Mouse (Mus musculus) midbrain, embryonic 16.5 days (tissue): ENCODE measurements at regions not wholly inside any gene's neighbourhood (a gene's known extent, or its start where the extent isn't known, plus 50 kb on each side); places are given as distances from the start of the nearest gene placed in this dataset.
"Not testable (repeated sequence)": the region's sequence is repeated elsewhere in the genome, so short reads cannot be mapped to it uniquely, and the experiment has no call there.

Source experiments
- ATAC-seq: fragments of 200-750 bp; cut with Nextera tagmentation; 2 replicates; pipeline ENCODE4 v1.8.0; 2017; ENCODE audit warnings: moderate TSS enrichment
- H3K27ac ChIP-seq: fragments of 300-500 bp; sonication (generic); 2 replicates; pipeline ENCODE4 v1.5.1; 2014; ENCODE audit warnings: mild to moderate bottlenecking, low read length, mixed read lengths
- H3K27me3 ChIP-seq: fragments of 300-500 bp; sonication (generic); 2 replicates; pipeline ENCODE4 v1.6.1; 2014; ENCODE audit warnings: low read depth, low read length, mixed read lengths; ENCODE audit not compliant: control insufficient read depth, insufficient read depth
- H3K36me3 ChIP-seq: fragments of 300-500 bp; sonication (generic); 2 replicates; pipeline ENCODE4 v1.6.1; 2014; ENCODE audit warnings: mild to moderate bottlenecking, low read length, moderate library complexity, mixed read lengths; ENCODE audit not compliant: control insufficient read depth, insufficient read depth
- H3K4me1 ChIP-seq: fragments of 300-500 bp; sonication (generic); 2 replicates; pipeline ENCODE4 v1.6.1; 2014; ENCODE audit warnings: mild to moderate bottlenecking, low read length, mixed read lengths; ENCODE audit not compliant: control insufficient read depth, insufficient read depth
- H3K4me2 ChIP-seq: fragments of 300-500 bp; sonication (generic); 2 replicates; pipeline ENCODE4 v1.6.1; 2014; ENCODE audit warnings: mild to moderate bottlenecking, low read length, mixed read lengths
- H3K4me3 ChIP-seq: fragments of 300-500 bp; sonication (generic); 2 replicates; pipeline ENCODE4 v1.5.1; 2014; ENCODE audit warnings: low read depth, mild to moderate bottlenecking, low read length, moderate library complexity, mixed read lengths
- H3K9ac ChIP-seq: fragments of 300-500 bp; sonication (generic); 2 replicates; pipeline ENCODE4 v1.6.1; 2014; ENCODE audit warnings: low read depth, low read length, mixed read lengths
- H3K9me3 ChIP-seq: fragments of 300-500 bp; sonication (generic); replicated peaks from 2 replicates; pipeline ENCODE4 v1.6.1; 2014; ENCODE audit warnings: mild to moderate bottlenecking, low read length, mixed read lengths; ENCODE audit not compliant: control insufficient read depth, poor library complexity, severe bottlenecking
- WGBS: fragments of 180-500 bp; shearing (Covaris S2); extraction: QIAGEN DNeasy Blood & Tissue Kit; methylation state at CpG from one replicate; pipeline ENCODE4 v1.1.7; 2014; 5-methylcytosine and 5-hydroxymethylcytosine counted together

DNA sequence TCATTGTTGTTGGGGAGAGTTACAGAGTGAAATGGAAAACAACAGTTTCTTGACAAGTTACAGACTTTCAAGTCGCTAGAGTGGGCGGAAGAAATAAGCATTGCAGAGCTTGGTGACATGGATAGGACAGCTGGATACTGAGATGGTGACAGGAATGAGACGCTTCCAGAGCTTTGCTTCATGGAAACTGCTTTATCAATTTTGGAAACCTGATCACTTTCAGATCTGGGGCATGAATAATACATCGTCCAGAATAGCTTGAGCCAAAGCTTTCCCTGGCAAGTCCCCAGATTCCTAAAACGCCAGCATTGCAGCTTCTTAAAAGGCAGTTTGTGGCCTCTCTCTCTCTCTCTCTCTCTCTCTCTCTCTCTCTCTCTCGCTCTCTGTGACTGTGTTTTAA, 207.9 kb upstream of the Pex5l start:
- H3K9ac ChIP-seq: no peak overlapping the region
- H3K27ac ChIP-seq: no peak overlapping the region
- no peak overlapping the region for H3K4me3 ChIP-seq
- H3K4me1 ChIP-seq: no peaks in the 10 kb centered on the region; the same call in 1 of the 2 replicates
- H3K27me3 ChIP-seq: no peaks in the 10 kb centered on the region
- H3K36me3 ChIP-seq: no peaks in the 10 kb centered on the region
- H3K4me2 ChIP-seq: no peak overlapping the region
- WGBS: 60% methylated on average over 6 of the region's 6 CpGs
- no peaks in the 10 kb centered on the region for H3K9me3 ChIP-seq
- no peak for ATAC-seq

DNA sequence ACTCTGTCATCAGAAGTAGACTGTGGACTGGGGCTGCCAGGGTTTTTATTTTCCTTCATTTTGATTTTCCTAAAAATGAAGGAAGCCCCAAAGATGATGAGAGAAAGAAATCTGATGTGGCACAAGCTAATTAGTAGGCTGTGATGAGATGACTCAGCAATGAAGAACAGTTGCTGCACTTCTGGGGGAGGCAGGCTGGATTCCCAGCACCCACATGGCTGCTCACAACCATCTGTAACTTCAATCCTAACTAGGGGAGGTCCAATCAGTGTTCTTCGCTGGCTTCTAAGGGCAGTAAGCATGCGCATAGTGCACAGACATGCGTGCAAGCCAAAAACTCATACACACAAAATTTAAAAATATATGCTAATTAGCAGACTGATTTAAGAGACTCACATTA, 191.0 kb upstream of the Pex5l start:
- Histone ChIP-seq H3K4me1 (no peaks in the 10 kb centered on the region), H3K9me3 (no peaks in the 10 kb centered on the region), H3K4me2 (no peak overlapping the region), H3K27ac (no peak overlapping the region), H3K4me3 (no peak overlapping the region), H3K9ac (no peak overlapping the region), H3K27me3 (no peaks in the 10 kb centered on the region), H3K36me3 (no peaks in the 10 kb centered on the region)
- no peak for ATAC-seq
- 87% methylated on average over 3 of the region's 3 CpGs for WGBS

DNA sequence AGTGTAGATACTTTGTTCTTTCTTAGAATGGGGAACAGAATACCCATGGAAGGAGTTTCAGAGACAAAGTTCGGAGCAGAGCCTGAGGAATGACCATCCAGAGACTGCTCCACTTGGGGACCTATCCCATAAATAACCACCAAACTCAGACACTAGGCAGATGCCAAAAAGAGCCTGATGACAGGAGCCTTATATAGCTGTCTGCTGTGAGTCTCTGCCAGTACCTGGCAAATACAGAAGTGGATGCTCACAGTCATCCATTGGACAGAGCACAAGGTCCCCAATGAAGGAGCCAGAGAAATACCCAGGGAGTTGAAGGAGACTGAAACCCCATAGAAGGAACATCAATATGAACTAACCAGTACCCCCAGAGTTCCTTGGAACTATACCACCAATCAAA, 174.6 kb upstream of the Pex5l start:
- not testable (repeated sequence) for H3K4me3 ChIP-seq, H3K9me3 ChIP-seq, H3K9ac ChIP-seq, ATAC-seq, H3K27ac ChIP-seq, H3K4me2 ChIP-seq, H3K27me3 ChIP-seq, H3K36me3 ChIP-seq, H3K4me1 ChIP-seq
- 88% methylated on average over 1 of the region's 1 CpGs for WGBS

DNA sequence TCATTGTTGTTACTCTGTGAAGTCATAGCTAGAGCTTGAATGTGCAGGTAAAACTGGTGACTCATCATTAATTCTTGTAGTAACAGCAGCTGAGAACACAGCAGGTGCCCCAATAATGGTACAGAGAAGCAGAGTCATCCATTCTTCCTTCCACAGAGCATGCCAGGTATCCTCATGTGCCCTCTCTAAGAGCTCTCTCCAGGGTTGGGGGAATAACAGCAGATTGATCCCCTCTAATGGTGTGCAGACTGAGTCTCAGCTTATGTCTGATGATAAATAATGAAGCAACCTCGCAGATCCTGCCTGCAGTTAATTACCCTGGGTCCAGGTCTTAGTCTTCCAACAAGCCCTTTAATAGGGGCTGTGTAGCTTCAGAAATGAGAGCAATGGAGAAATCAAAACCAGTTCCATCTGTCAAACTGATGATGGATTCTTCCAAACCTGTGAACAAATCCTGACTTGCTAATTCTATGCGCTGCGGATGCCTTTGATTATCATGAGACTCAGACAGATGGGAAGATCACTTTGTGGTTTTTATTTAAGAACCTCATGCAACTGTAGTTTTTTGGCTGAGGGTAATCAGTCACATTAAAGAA, 169.3 kb upstream of the Pex5l start:
- no peak overlapping the region for H3K4me2 ChIP-seq
- peak; percentile 32; the same call in 1 of the 2 replicates for ATAC-seq
- H3K4me3 ChIP-seq: no peak overlapping the region

DNA sequence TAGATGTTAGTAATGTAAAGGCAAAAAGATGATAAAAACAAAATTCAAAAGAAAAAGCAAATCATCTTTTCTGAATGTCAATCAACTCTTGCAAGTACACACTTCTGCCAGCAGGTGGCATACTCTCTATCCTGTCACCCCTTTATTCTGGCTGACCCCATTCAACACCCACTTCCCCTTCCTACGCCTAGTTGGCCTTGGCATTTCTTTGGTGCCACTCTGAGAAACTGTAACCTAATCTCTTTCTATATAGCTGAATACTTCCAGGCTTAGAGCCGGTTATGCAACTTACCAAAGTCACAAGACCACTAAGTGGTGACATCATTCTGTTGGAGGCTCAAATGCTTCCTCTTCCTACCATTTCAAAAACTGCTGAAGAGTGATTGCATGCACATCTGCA, 165.2 kb upstream of the Pex5l start:
- WGBS: 37% methylated on average over 2 of the region's 2 CpGs
- no peak overlapping the region for H3K4me2 ChIP-seq
- no peak for ATAC-seq
- H3K27me3 ChIP-seq: no peaks in the 10 kb centered on the region
- no peaks in the 10 kb centered on the region for H3K4me1 ChIP-seq
- no peak overlapping the region for H3K9ac ChIP-seq
- no peaks in the 10 kb centered on the region for H3K36me3 ChIP-seq
- H3K9me3 ChIP-seq: no peaks in the 10 kb centered on the region
- H3K27ac ChIP-seq: no peak overlapping the region
- H3K4me3 ChIP-seq: no peak overlapping the region

More for the DNA sequence above, 169.3 kb upstream of the Pex5l start:
- 79% methylated on average over 3 of the region's 3 CpGs for WGBS
- H3K27me3 ChIP-seq: no peaks in the 10 kb centered on the region
- H3K27ac ChIP-seq: no peak overlapping the region
- no peak overlapping the region for H3K9ac ChIP-seq
- no peaks in the 10 kb centered on the region for H3K9me3 ChIP-seq
- no peaks in the 10 kb centered on the region for H3K4me1 ChIP-seq
- H3K36me3 ChIP-seq: no peaks in the 10 kb centered on the region

DNA sequence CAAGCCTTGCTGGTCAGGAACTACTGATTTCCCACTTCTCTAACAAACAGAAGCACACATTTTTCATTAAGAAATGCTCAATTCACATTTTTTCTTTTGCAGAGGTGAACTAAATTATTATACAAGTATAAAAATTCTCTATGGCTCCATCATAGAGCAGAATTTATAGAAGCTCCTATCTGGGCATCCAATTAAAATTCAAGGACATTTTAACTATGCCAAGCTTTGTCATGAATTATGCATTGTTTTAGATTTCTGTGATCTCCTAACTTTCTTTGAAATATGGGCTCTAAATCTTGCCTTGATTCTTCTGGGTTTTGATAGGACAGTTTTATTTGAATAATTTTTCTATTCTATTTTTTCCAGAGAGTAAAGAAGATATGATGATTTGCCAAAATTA, 163.1 kb upstream of the Pex5l start:
- Histone ChIP-seq H3K9ac (no peak overlapping the region), H3K36me3 (no peaks in the 10 kb centered on the region), H3K27ac (no peak overlapping the region; the same call in 1 of the 2 replicates), H3K4me1 (no peaks in the 10 kb centered on the region), H3K4me3 (no peak overlapping the region), H3K4me2 (no peak overlapping the region), H3K27me3 (no peaks in the 10 kb centered on the region), H3K9me3 (no peaks in the 10 kb centered on the region)
- no peak for ATAC-seq

DNA sequence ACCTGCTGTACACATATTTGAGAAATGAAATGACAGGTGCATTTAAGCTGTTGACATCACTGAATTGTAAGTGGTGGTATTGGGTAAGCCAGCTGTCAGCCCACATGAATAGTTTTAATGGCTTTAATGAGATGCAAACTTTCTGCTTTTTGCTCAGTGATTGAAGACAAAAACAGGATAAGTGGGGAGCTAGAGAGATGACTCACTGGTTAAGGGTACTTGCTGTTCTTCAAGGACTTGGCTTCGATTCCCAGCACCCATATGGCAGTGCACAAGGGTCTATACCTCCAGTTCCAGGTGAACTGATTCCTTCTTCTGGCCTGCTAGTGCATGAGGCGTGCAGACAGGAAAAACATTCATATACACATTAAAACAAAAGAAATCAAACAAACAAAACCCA, 162.7 kb upstream of the Pex5l start:
- Histone ChIP-seq H3K27ac (no peak overlapping the region; the same call in 1 of the 2 replicates), H3K27me3 (no peaks in the 10 kb centered on the region), H3K36me3 (no peaks in the 10 kb centered on the region), H3K4me3 (no peak overlapping the region), H3K4me1 (no peaks in the 10 kb centered on the region), H3K4me2 (no peak overlapping the region), H3K9ac (no peak overlapping the region), H3K9me3 (no peaks in the 10 kb centered on the region)
- 77% methylated on average over 2 of the region's 2 CpGs for WGBS
- ATAC-seq: no peak

DNA sequence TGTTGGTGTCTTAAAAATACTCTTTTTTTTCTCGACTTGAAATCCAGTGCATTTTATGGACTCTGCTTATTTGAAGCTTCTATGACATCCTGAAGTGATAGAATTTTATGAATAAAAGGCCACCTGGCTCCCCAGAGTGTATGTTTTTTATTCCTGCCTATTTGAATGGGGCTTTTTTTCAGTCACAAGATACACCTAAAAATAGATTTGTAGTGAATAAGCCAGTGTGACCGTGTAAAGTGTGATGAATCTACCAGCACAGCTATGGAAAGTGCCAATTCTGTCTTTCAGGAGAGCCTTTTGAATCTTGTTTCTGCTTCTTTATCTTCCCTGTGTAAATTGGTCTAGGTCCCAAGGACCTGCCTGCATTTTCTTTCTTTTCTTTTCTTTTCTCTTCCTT, 119.8 kb upstream of the Pex5l start:
- no peaks in the 10 kb centered on the region for H3K4me1 ChIP-seq
- 65% methylated on average over 2 of the region's 2 CpGs for WGBS
- H3K36me3 ChIP-seq: no peaks in the 10 kb centered on the region
- no peak overlapping the region for H3K27ac ChIP-seq
- no peak for ATAC-seq
- no peaks in the 10 kb centered on the region for H3K9me3 ChIP-seq
- H3K4me3 ChIP-seq: no peak overlapping the region
- H3K27me3 ChIP-seq: no peaks in the 10 kb centered on the region
- H3K9ac ChIP-seq: no peak overlapping the region
- no peak overlapping the region for H3K4me2 ChIP-seq

DNA sequence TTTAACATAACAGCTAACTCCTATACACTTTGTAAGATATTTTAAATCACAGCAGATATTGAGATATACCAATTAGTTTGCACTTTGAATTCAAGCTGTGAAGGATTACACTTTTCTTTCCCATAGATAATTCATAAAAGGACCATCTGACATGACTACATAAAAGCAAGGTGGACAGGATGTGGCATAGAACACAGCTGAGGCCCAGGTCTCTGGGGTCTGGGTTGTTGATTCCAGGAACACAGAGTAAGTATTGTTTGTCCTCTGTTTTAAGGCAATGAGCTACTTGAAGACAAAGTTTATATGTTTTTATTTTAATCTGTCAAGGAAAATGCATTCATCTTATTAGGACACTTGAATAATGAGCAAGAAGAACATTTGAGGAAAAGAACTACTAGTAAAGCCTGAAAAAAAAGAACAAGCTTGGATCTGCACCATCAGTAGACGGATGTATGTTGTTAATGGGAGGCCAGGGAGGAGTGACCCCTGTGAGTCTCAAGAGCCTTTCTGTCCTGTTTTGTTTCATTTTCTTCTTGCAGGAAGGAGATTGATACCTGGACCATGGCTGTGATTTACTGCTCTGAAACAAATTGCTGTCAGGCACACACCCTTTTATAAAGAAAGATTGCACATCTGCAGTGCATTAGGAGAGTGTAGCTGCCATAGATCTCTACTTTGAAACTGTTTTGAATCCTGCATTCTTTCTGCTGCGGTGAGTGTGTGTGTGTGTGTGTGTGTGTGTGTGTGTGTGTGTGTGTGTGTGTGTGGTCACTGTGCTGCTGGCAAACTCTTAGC, 76.4 kb upstream of the Pex5l start:
- Histone ChIP-seq H3K27me3 (no peaks in the 10 kb centered on the region), H3K4me2 (no peak overlapping the region), H3K4me3 (no peak overlapping the region), H3K9me3 (no peaks in the 10 kb centered on the region), H3K4me1 (peaks cover 2% of the 10 kb centered on the region; the same call in 1 of the 2 replicates), H3K36me3 (no peaks in the 10 kb centered on the region), H3K9ac (no peak overlapping the region), H3K27ac (no peak overlapping the region)
- WGBS: 53% methylated on average over 2 of the region's 2 CpGs
- no peak for ATAC-seq
